Mouse (Mus musculus): ENCODE data around the gene Gm20869. TPM values are rescaled to one million over a fixed set of nuclear protein-coding genes. Genes with fewer than 3 reads are reported as not detected.

Gm20869 gene
- not detected in 4 replicates for total RNA-seq (2023; ENCODE audit: inconsistent age)

DNA sequence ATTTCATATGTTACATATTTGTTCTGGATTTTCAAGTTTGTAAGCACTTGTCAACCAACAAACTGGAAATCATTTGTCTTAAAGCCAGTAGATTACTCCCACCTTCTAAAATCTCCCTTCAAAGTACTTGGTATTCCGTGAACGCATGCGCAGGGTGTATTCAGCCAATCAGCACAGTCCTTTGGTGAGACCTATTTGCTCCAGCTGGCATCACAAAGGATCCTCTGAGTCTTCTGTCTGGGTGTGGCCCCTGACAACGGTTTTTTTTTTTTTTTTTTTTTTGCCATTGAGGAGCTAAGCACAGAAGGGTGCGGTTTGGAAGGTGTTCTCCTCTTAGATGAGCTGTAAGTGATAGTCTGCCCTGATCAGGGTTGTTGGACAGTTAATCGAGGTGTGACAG is at the start of gene Gm20869:
Gm20869 (plus strand) TSS at position 301 of the 400 bp plus-strand sequence.

Other genes with a start within 250 kb of the Gm20869 start
- not detected in 4 replicates for gene Gm20870, start 222.6 kb downstream of the Gm20869 start, total RNA-seq (2023; ENCODE audit: inconsistent age)